Mouse (Mus musculus) thymus, adult 18-20 months (tissue): ENCODE measurements around the gene Pdgfb.

Experiments
- DNase-seq, 2 experiments: peaks; one replicate each; pipeline ENCODE4 v3.0.0; 2022; ENCODE audit warnings: mixed read lengths in 2 of 2

Gene Pdgfb

GRCm38 (mm10) chr15:79952504-79953231 is 62.1 kb downstream of the Pdgfb start:
- DNase-seq = no peak

DNA sequence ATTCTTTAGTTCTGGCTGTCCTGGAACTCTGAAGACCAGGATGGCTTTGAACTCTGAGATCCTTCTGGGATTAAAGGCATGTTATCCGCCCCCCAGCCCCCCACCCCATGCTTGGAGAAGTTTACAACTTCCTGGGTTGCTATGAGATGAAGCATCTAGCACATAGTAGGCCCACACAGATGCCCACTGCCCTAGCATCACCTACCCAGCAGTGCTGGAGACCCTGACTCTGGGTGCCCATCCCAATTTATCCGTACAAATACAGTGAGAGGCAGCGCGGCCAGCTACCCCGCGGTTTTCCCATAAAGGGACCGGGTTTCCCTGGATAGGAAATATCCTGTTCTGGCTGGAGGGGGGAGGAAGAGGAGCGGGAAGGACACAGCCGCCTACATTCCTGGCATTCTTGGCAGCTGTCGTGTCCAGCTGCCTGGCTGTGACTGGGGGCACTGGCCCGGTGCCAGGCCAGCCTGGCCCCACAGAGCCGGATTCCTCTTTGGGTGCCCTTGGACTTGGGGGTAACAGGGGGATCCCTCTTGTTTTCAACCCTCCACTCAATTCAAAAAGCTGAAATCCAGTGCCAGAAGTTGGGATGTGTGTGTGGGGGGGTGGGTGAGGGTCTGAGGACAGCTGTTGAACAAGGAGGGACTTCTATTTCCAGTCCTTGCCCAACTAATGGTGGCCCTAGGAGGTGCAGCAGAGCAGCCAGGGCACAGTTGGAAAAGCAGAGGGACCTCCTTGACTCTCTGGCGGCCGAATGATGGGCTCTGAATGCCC is 62.9 kb downstream of the Pdgfb start:
- no peak for DNase-seq

- no peak for DNase-seq
Observed at GRCm38 (mm10) chr15:79951226-79951625, 63.6 kb downstream of the Pdgfb start.

DNA sequence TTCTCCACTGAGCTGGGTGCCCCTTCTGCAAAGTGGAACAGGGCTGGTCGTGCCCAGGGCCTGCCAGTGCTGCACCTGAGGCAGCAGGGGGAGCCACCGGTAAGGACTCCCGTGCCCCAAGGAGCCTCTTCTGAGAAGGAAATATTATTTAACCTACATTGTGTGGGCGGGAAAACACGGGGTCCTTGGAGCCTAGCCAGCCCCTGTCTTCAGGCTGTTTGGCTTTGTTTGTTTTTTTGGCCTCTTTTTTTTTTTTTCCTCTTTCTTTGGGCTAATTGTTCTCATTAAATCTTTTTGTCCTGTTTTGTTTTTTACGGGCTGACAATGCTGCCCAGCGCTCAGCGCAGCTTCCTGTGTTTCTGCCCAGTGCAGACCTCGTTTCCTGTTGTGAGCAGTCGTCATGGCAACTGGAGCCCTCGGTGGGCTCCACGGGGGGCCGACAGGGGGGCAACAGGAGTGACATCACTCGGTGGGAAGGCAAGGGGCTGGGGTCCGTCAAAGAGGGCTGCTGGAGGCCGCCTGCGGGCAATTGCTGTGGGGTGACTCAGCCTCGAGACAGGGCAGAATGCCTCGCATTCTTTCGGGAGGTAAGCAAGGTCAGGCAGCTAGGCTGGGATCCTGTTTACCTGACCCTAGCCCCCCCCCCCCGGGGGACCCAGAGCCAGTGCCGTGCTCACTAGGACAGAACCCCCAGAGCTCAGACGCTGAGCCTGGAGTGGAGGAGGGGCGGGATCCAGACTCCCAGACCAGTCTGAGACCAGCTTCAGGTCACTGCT is 64.3 kb downstream of the Pdgfb start:
- DNase-seq = peak; percentile 59 to 67

DNA sequence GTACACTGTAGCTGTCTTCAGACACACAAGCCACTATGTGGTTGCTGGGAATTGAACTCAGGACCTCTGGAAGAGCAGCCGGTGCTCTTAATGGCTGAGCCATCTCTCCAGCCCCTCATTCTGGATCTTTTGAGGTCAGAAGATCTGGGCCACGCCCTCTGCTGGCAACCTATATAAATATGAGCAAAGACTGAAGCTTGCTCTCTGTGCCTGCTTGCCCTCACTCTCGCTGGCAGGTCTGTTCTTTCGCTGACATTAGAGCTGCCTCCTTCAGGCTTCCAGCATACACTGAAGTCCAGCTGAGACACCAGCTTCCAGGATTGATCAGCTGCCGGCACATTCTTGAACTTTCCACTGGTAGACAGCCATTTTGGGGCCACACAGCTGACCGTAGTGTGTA is 67.1 kb downstream of the Pdgfb start:
- no peak for DNase-seq

GRCm38 (mm10) chr15:79946790-79947189 is 68.0 kb downstream of the Pdgfb start:
- no peak for DNase-seq

- DNase-seq = peak; percentile 48 to 70
Observed at GRCm38 (mm10) chr15:79946022-79946421, 68.8 kb downstream of the Pdgfb start.
